Mouse (Mus musculus): ENCODE data around the gene Ttc27.

DNA sequence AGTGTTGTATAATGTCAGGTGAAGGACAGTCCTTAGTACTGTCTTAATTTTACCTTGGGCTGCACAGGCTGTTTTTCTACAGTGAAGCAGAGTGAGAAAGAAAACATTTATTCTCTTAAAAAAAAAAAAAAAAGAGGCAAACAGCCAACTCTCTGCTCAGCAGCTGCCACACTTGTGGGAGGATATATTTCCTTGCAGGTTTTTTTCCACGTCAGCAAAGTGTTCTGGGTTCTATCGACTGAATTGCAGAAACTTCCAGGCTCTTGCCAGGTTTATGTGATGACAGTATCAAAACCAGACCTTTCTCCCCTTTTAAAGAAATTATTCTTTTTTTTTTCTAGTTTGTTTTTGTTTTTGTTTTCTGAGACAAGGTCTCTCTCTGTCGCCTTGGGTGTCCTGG is 889 bp upstream of the Ttc27 start:
- TF ChIP-seq POLR2A (IDR thresholded peaks at IDR 0.05; ENCODE audit: borderline replicate concordance, insufficient read depth, low read length): no peak
- no peak for TF ChIP-seq CTCF (IDR thresholded peaks at IDR 0.05; ENCODE audit: borderline replicate concordance, insufficient read depth, low read depth, low read length)
